Mouse (Mus musculus) liver, embryonic 12.5 days (tissue): ENCODE results near the gene Vps37b. TPM values are rescaled to one million over a fixed set of nuclear protein-coding genes. Genes with fewer than 3 reads are reported as not detected.
"Not testable (repeated sequence)": the region's sequence is repeated elsewhere in the genome, so short reads cannot be mapped to it uniquely, and the experiment has no call there.

Experiments
- ATAC-seq: fragments of 200-750 bp; cut with Nextera tagmentation; 2 replicates; pipeline ENCODE4 v1.8.0; 2017; ENCODE audit warnings: moderate number of reproducible peaks, mild to moderate bottlenecking, moderate library complexity
- H3K27ac ChIP-seq: fragments of 300-500 bp; sonication (generic); 2 replicates; pipeline ENCODE4 v1.5.1; 2016; ENCODE audit warnings: mild to moderate bottlenecking
- H3K27me3 ChIP-seq: fragments of 300-500 bp; sonication (generic); replicated peaks from 2 replicates; pipeline ENCODE4 v1.6.1; 2016; ENCODE audit warnings: mild to moderate bottlenecking, moderate library complexity
- H3K36me3 ChIP-seq: fragments of 300-500 bp; sonication (generic); 2 replicates; pipeline ENCODE4 v1.6.1; 2016; ENCODE audit warnings: mild to moderate bottlenecking, moderate library complexity
- H3K4me1 ChIP-seq: fragments of 300-500 bp; sonication (generic); 2 replicates; pipeline ENCODE4 v1.6.1; 2016
- H3K4me2 ChIP-seq: fragments of 300-500 bp; sonication (generic); 2 replicates; pipeline ENCODE4 v1.6.1; 2016; ENCODE audit warnings: mild to moderate bottlenecking, moderate library complexity
- H3K4me3 ChIP-seq: fragments of 300-500 bp; sonication (generic); 2 replicates; pipeline ENCODE4 v1.5.1; 2016; ENCODE audit warnings: mild to moderate bottlenecking, moderate library complexity
- H3K9ac ChIP-seq: fragments of 300-500 bp; sonication (generic); 2 replicates; pipeline ENCODE4 v1.6.1; 2016; ENCODE audit warnings: mild to moderate bottlenecking, moderate library complexity
- H3K9me3 ChIP-seq: fragments of 300-500 bp; sonication (generic); replicated peaks from 2 replicates; pipeline ENCODE4 v1.6.1; 2016; ENCODE audit warnings: mild to moderate bottlenecking, moderate library complexity
- WGBS: fragments of 180-500 bp; shearing (Covaris S2); methylation state at CpG from one replicate; pipeline ENCODE4 v1.1.7; 2016; ENCODE audit not compliant: insufficient replicate concordance; 5-methylcytosine and 5-hydroxymethylcytosine counted together
- polyA plus RNA-seq: library from polyadenylated mRNA; unstranded; fragments of >200 nt; fragmentation: Nextera tagmentation; extraction: Ambion mirVana; gene quantifications from 2 replicates; pipeline ENCODE4 v1.2.1, GENCODE M21; 2016

The Vps37b gene
- polyA plus RNA-seq, 1 experiment from 2014 or later = 20.9 TPM

DNA sequence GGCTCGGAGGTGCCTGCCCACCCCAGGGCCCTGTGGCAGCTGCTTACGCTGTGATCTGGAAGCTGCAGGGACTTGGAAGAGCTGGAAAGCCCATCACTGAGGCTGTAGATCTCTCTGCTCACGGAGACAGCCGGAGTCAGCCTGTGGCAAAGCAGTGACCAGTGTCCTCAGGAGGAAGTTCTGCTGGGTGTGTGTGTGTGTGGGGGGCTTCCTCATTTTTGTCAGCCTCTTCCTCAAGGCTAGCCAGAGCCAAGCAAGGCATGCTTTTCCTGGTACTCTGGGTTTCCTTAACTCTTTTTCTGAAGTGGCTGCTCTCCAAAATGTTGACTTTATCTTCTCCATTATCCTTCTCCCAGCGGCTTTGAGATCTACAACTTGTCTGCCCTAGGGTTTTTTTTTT lies 27.6 kb upstream of the Vps37b start:
- Histone ChIP-seq H3K36me3 (0 out of 2 replicates have a peak, but pooled peaks cover 3% of the 10 kb centered on the region), H3K27me3 (peaks cover 11% of the 10 kb centered on the region; the same call in 1 of the 2 replicates), H3K4me2 (no peak overlapping the region), H3K4me1 (peaks cover 4% of the 10 kb centered on the region; the same call in 1 of the 2 replicates), H3K9ac (no peak overlapping the region), H3K9me3 (peaks cover 6% of the 10 kb centered on the region; the same call in 1 of the 2 replicates), H3K27ac (peak overlapping the region; percentile 61), H3K4me3 (no peak overlapping the region)
- 28% methylated on average over 5 of the region's 5 CpGs for WGBS
- ATAC-seq = no peak

DNA sequence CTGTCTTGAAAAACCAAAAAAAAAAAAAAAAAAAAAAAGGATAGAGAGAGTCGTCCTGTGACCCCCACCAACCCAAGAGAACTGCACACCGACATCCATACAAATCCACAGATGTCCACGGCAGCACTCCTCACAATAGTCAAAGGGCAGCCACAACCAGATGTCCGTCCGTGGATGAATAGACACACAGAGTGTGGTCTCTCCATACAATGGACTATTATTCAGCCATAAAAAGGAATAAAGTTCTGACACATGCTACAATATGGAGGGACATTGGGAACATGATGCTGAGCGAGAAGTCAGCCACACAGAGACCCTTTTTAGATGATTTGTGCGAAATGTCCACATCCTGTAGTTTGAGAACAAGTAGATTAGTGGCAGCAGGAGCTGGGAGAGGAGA lies 26.7 kb upstream of the Vps37b start:
- H3K9ac ChIP-seq = no peak overlapping the region

DNA sequence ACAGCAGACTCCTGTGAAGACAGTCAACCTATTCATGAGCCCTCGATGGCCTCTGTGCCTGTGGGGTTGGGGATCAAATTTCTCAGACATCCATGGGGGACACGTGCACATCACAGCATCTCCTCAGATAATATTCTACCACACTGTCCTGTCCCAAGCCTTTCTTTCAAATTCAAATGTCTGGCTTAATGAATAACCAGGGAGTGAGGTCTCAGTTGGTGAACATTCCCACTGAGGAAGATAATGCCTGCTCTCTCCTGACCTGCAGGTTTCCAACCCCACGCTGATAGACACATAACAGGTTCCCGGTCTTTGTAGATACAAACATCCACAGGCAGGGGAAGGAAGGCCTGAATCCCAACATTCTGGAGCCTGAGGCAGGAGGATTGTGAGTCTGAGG lies 24.9 kb upstream of the Vps37b start:
- 0 out of 2 replicates have a peak overlapping the region, but pooled peaks have one; percentile 10 for H3K27ac ChIP-seq
- no peak for ATAC-seq
- H3K4me1 ChIP-seq = peaks cover 20% of the 10 kb centered on the region
- peaks cover 4% of the 10 kb centered on the region; the same call in 1 of the 2 replicates for H3K27me3 ChIP-seq
- no peak overlapping the region for H3K4me3 ChIP-seq
- peaks cover 6% of the 10 kb centered on the region; the same call in 1 of the 2 replicates for H3K9me3 ChIP-seq
- no peak overlapping the region for H3K4me2 ChIP-seq
- H3K36me3 ChIP-seq = 0 out of 2 replicates have a peak, but pooled peaks cover 3% of the 10 kb centered on the region
- H3K9ac ChIP-seq = no peak overlapping the region
- WGBS = 71% methylated on average over 4 of the region's 4 CpGs

More for the DNA sequence above, 26.7 kb upstream of the Vps37b start:
- Histone ChIP-seq H3K4me2 (no peak overlapping the region), H3K27ac (no peak overlapping the region), H3K27me3 (peaks cover 8% of the 10 kb centered on the region; the same call in 1 of the 2 replicates), H3K36me3 (0 out of 2 replicates have a peak, but pooled peaks cover 3% of the 10 kb centered on the region), H3K4me1 (peaks cover 4% of the 10 kb centered on the region; the same call in 1 of the 2 replicates), H3K9me3 (peaks cover 6% of the 10 kb centered on the region; the same call in 1 of the 2 replicates), H3K4me3 (no peak overlapping the region)
- 73% methylated on average over 7 of the region's 7 CpGs for WGBS
- no peak for ATAC-seq

DNA sequence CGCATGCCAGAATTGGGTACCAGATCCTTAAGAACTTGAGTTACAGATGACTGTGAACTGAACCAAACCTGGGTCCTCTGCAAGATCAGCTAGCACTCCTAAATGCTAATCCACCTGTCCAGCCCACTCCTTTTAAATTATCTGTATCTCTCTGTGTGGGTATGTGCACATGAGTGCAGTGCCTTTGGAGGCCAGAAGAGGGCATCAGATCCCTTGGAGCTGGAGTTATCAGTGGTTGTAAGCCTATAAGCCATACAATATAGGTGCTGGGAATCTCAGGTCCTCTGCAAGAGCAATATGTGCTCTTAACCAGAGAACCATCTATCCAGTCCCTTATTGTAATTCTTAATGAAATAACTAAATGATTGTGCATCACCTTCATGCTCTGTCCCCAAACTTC lies 24.1 kb upstream of the Vps37b start:
- H3K27ac ChIP-seq = no peak overlapping the region
- no peak for ATAC-seq
- WGBS = 91% methylated on average over 1 of the region's 1 CpGs

DNA sequence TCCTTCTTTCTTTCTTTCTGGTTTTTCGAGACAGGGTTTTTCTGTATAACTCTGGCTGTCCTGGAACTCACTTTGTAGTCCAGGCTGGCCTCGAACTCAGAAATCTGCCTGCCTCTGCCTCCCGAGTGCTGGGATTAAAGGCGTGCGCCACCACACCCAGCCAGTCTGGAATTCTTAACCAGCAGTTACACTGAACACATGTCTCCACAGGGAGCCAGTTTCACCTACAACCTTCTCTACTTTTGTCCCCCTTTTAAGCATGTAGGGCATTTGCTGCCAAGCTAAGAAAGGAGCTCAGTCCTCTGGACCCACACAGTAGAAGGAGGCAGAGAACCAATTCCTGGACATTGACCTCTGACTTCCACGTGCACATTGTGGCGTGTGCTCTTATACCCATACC lies 20.6 kb upstream of the Vps37b start:
- peaks cover 58% of the 10 kb centered on the region for H3K4me1 ChIP-seq
- H3K27me3 ChIP-seq, H3K36me3 ChIP-seq, ATAC-seq, H3K9me3 ChIP-seq: not testable (repeated sequence)
- 70% methylated on average over 7 of the region's 7 CpGs for WGBS
- peak overlapping the region; percentile 93 for H3K27ac ChIP-seq
- peak overlapping the region; percentile 9; the same call in 1 of the 2 replicates for H3K4me3 ChIP-seq
- H3K4me2 ChIP-seq = peak overlapping the region; percentile 67
- peak overlapping the region; percentile 53 for H3K9ac ChIP-seq

More for the DNA sequence above, 24.1 kb upstream of the Vps37b start:
- Histone ChIP-seq H3K9ac (no peak overlapping the region), H3K27me3 (no peaks in the 10 kb centered on the region), H3K4me2 (no peak overlapping the region), H3K4me3 (no peak overlapping the region), H3K4me1 (peaks cover 27% of the 10 kb centered on the region), H3K36me3 (0 out of 2 replicates have a peak, but pooled peaks cover 3% of the 10 kb centered on the region), H3K9me3 (peaks cover 6% of the 10 kb centered on the region; the same call in 1 of the 2 replicates)

DNA sequence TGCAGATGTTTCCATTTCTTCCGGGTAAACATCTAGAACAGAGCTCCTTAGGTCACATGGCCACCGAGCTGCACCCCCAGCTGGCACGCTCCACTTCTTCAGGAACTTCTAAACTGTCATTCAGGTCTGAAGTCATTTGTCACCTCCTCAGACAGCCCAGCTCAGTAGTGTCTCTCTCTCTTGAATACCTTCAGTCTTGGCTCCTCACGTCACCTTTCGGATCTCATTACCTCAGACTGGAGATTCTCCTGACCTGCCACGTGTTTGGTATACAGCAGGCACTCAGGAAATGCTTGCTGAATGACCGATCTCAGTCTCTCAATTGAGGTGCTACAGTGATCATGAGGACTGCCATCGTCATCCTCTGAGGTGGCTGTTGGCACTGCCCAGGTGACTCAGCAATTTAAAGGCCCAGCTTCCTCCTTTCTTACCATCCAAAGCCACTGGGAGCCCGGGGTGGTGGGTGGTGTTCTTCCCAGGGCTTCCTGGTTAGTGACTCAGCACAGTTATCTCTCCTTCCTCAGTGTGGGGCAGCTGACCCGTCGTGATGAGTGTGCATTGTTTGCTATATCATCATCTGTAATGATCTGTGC lies 19.9 kb upstream of the Vps37b start:
- no peaks in the 10 kb centered on the region for H3K27me3 ChIP-seq
- peak overlapping the region; percentile 51 for H3K4me3 ChIP-seq
- ATAC-seq = peak; percentile 96
- WGBS = 22% methylated on average over 11 of the region's 11 CpGs
- H3K9me3 ChIP-seq = peaks cover 6% of the 10 kb centered on the region; the same call in 1 of the 2 replicates
- H3K36me3 ChIP-seq = 0 out of 2 replicates have a peak, but pooled peaks cover 3% of the 10 kb centered on the region
- peak overlapping the region; percentile 63 for H3K9ac ChIP-seq
- peaks cover 65% of the 10 kb centered on the region for H3K4me1 ChIP-seq
- H3K27ac ChIP-seq = peak overlapping the region; percentile 93
- peak overlapping the region; percentile 67 for H3K4me2 ChIP-seq

DNA sequence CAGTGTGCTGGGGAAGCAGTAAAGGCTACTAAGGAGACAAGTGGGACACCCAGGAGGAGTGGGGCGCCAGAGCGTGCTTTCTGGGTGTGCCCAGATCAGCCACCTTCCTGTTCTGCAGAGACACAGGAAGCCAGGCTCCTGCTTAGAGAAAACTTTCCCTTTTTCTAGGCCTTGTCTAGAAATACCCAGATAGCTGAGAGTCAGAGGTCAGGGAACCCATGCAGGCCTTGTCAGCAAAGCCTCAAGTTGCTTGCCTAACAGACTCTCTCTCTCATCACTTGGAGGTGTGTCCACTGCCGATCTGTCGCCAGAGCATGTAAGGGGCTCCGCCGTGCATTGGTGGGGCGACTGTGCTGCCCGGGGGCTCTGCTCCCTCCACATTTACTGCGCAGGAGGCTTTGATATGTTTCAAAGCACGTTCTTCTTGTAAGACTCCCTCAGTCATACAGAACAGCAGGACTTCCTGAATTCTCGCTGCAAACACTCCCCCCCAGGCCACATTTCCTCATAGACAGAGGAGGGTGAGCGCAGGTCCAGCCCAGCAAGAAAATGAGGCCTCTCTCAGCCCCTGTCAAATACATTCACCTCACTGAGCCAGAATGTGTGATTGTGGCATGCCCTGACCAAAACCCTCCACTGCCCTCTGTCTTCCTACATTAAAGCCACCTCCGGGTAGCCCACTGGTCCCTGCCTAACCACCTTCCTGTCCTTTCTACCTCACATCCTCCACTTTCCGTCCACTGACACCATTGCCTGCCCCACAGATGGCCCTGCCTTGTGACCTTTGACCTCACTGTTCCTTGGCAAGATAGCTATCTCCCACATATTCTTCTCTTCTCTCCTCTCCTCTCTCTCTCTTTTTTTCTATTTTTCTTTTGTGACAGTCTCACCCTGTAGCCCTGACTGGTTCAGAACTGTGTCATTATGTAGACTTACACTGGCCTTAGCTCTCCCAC lies 18.3 kb upstream of the Vps37b start:
- ATAC-seq = 0 out of 2 replicates have a peak, but pooled peaks have one; percentile 11
- Histone ChIP-seq H3K27me3 (no peaks in the 10 kb centered on the region), H3K9ac (peak overlapping the region; percentile 63), H3K36me3 (no peaks in the 10 kb centered on the region), H3K4me2 (peak overlapping the region; percentile 67), H3K9me3 (no peaks in the 10 kb centered on the region), H3K27ac (peak overlapping the region; percentile 93), H3K4me3 (peak overlapping the region; percentile 51), H3K4me1 (peaks cover 76% of the 10 kb centered on the region)
- WGBS = 27% methylated on average over 14 of the region's 14 CpGs

DNA sequence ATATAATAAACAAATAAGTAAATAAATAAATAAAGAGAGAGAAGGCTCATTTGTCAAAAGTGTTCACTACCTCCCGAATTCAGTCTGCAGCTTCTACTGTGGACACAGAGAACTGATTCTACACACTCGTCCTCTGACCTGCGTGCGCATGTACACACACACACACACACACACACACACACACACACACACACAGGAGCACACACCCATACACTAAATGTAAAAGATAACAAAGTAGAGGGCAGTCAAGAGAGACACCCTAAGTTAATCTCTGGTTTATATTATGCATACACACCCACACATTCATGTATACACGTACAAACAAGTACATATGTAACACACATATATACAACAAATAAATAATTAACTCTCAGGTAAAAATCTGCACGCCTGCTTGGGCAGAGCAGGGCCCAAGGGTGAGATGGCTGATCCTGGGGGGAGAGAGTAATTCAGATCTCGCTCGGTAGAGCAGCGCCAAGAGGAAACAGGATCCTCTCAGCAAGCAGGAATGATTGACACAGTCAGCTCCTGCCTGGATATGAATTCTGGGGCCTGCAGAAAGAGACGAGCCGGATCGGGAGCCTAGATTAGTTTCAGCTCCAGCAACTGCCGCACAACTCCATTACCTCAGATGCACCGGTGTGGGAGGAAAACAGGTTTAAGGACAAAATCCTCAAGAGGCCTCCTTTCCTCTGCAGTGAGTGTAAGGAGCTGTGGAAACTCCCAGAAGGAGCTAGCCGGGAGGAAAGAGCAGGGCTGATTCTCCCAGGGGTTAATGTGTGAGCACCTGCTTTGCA lies 17.4 kb upstream of the Vps37b start:
- H3K27me3 ChIP-seq = no peaks in the 10 kb centered on the region
- no peaks in the 10 kb centered on the region for H3K36me3 ChIP-seq
- H3K4me1 ChIP-seq = peaks cover 78% of the 10 kb centered on the region
- 52% methylated on average over 15 of the region's 15 CpGs for WGBS
- no peak for ATAC-seq
- peak overlapping the region; percentile 63 for H3K9ac ChIP-seq
- peak overlapping the region; percentile 51 for H3K4me3 ChIP-seq
- H3K27ac ChIP-seq = peak overlapping the region; percentile 93
- H3K9me3 ChIP-seq = no peaks in the 10 kb centered on the region
- H3K4me2 ChIP-seq = peak overlapping the region; percentile 67

DNA sequence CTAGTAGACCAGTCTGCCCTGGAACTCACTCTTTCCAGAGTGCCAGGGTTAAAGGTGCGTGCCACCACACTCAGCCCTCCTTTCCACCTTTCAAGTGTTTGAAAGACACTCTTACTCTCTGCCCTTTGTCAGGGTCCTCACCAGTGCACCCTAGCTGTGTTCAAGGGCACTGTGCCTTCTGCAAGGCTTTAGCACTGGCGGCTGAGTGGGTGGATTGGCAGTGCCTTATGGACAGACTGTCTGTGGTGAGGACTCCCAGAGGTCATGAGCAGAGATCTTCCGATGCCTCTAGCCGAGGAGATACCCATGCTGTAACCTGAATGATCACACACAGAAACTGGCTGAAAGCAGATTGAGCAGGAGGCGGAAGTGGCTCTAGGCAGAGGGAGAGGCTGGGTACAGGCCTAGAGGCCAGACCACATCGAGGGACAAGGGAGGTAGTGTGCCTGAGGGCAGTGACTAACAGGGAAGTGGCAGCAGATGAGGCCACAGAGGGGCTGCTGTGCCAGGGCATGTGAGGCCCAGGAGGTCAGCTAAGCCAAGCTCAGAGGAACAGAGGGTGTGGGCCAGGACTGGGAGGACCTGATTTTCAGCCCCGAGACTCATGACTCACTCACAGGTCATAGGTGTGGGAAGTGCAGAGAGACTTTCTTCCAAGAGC lies 14.8 kb upstream of the Vps37b start:
- H3K4me3 ChIP-seq = no peak overlapping the region
- WGBS = 64% methylated on average over 7 of the region's 7 CpGs
- no peaks in the 10 kb centered on the region for H3K27me3 ChIP-seq
- H3K27ac ChIP-seq = peak overlapping the region; percentile 52; the same call in 1 of the 2 replicates
- no peaks in the 10 kb centered on the region for H3K9me3 ChIP-seq
- no peak overlapping the region for H3K4me2 ChIP-seq
- peak overlapping the region; percentile 27; the same call in 1 of the 2 replicates for H3K9ac ChIP-seq
- no peak for ATAC-seq
- H3K36me3 ChIP-seq = no peaks in the 10 kb centered on the region
- H3K4me1 ChIP-seq = peaks cover 75% of the 10 kb centered on the region

DNA sequence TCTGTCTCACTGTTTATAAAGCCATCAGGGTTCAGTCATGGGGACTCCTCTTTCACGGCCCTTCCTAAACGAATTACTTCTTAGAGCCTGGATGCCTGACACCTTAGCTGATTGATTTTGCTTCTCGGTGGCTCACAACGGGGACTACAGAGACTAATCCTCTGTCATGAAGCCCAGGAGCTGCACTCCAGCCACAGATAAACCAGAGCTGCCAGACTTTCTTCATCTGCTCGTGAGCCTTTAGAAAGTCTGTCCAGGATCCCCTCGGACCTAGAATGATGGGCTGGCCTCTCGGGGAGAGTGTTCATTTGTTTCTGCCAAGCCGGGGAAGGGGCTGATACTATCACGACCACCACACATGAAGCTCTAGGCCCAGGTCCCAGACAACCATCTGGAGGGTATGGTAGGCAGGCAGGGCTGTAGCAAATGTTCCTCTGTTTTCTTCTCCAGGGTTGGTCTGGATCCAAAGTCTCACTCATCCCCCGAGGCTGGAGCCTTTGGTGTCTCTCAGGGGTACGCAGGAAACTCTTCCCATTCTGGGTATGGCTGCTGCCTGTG lies 13.5 kb upstream of the Vps37b start:
- Histone ChIP-seq H3K9me3 (no peaks in the 10 kb centered on the region), H3K27ac (no peak overlapping the region), H3K4me3 (no peak overlapping the region), H3K36me3 (no peaks in the 10 kb centered on the region), H3K4me2 (no peak overlapping the region), H3K9ac (no peak overlapping the region), H3K4me1 (peaks cover 64% of the 10 kb centered on the region), H3K27me3 (no peaks in the 10 kb centered on the region)
- no peak for ATAC-seq
- 54% methylated on average over 11 of the region's 11 CpGs for WGBS
